Mouse (Mus musculus): ENCODE data around the gene Prrt2.

Gene Prrt2

GRCm38 (mm10) chr7:126999568-126999967 lies 21.4 kb downstream of the Prrt2 start:
- no peak for DNase-seq (ENCODE audit: low spot score)

GRCm38 (mm10) chr7:126996449-126996848 lies 24.6 kb downstream of the Prrt2 start:
- no peak for DNase-seq (ENCODE audit: low spot score)

DNA sequence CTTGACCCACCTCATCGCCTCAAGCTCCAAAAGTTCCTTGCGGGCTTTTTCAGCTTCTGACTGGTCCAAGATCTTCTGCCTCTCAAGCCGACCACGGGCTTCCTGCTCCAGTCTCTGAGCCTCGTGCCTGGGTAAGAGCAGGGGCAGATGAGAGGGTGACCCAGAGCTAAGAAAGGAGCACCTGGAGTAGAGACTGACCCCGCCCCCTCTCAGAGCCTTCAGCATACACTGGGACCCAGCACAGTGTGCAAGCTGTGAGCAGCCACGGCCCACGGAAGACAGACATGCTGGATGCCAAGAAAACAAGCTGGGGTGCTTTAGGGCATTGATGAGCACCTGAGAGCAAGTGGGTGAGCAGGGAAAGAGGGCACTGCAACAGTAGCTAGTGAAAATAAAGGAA lies 32.2 kb downstream of the Prrt2 start:
- no peak for DNase-seq (ENCODE audit: low spot score)

DNA sequence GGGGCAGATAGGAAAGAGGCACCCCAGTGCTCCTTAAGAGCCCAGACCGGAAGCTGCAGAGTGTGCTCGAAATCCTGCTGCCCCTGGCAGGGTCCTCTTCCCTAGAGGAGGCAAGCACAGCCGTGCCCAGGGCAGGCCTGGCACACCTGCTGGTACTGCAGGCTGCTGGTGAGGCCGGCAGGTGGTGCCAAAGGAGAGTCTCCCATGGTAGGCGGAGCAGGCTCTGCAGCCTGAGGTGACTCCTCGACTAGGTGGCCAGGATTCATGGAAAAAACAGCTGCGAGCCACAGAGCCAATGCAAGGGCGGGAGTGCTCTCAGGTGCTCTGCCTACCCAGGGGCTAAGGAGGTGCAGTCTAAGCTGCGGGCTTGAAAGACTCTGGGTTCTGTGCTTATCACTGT lies 34.7 kb downstream of the Prrt2 start:
- peak; percentile 6 for DNase-seq (ENCODE audit: low spot score)

- DNase-seq (ENCODE audit: low spot score) = no peak
These were observed 36.2 kb downstream of the Prrt2 start for GRCm38 (mm10) chr7:126984667-126985444.

DNA sequence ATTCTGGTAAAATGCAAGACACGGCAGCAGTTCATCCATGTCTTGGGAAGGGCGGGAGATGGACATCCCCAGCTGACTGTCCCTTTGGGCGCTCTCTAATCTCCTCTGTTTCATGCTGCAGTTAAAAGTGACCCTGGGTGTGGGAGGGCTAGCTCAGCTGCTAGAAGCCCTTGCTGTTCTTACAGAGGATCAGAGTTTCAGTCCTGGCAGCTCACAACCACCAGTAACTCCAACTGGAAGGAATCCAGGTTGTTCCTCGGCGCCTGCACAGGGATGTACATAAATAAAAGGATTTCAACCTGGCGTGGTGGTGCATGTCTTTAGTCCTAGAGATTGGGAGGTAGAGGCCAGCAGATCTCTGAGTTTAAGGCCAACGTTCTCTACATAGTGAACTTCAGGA lies 37.9 kb downstream of the Prrt2 start:
- no peak for DNase-seq (ENCODE audit: low spot score)

DNA sequence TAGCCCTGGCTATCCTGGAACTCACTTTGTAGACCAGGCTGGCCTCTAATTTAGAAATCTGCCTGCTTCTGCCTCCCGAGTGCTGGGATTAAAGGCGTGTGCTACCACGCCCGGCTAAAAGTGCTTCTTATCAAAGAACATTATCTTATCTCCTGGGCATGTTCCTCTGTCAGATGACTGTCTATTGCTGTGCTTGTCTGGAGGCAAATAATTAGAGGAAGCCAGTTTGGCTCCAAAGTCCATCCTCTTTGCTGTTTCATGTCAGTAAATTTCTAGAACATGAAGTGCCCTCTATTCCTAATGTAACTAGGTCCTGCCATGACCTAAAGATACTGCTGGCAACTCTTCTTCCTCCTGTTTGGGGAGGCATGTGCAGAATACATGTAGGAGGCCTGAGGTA lies 39.0 kb downstream of the Prrt2 start:
- DNase-seq (ENCODE audit: low spot score) = no peak

DNA sequence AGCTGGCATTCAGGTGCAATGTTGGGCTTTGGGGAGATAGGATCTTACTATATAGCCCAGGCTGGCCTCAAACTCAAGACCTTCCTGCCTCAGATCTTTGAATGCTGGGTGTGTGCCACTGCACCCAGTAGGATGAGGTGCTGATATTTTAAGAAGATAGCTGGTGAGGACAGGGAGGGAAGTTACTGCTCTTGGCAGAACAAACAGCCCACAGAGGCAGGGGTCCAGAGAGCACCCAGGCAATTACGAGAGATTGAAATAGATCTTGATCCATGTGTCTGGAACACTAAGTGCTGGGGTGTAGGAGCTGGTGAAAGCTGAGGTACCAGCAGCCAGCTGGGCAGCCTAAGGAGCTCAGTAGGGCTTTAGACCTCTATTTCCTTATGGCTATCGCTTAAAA lies 39.4 kb downstream of the Prrt2 start:
- DNase-seq (ENCODE audit: low spot score) = no peak

GRCm38 (mm10) chr7:126978841-126979240 lies 42.2 kb downstream of the Prrt2 start:
- DNase-seq (ENCODE audit: low spot score) = no peak

DNA sequence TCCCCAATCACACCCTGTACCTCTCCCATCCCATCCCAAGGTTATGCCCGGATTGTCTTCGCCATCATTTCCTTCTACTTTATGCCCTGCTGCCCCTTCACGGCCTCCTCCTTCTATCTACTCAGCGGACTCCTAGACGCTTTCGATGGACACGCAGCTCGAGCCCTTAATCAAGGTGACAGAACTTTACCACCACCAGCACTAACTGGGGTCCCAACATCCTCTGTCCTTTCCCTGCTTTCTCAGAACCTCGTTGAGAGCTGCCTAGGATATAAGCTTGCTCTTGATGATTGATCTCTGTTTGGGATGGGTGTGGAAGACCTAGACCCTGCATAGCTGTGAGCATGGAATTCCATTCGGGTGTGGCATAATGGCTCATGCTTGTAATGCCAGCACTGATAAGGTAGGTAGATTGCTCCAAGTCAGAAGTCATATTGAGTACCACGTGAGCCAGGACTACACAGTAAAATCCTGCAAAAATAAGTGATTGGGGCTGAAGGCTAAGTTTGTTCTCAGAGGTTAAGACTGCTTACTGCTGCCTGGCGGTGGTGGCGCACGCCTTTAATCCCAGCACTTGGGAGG lies 44.0 kb downstream of the Prrt2 start:
- peak; percentile 18 for DNase-seq (ENCODE audit: low spot score)

DNA sequence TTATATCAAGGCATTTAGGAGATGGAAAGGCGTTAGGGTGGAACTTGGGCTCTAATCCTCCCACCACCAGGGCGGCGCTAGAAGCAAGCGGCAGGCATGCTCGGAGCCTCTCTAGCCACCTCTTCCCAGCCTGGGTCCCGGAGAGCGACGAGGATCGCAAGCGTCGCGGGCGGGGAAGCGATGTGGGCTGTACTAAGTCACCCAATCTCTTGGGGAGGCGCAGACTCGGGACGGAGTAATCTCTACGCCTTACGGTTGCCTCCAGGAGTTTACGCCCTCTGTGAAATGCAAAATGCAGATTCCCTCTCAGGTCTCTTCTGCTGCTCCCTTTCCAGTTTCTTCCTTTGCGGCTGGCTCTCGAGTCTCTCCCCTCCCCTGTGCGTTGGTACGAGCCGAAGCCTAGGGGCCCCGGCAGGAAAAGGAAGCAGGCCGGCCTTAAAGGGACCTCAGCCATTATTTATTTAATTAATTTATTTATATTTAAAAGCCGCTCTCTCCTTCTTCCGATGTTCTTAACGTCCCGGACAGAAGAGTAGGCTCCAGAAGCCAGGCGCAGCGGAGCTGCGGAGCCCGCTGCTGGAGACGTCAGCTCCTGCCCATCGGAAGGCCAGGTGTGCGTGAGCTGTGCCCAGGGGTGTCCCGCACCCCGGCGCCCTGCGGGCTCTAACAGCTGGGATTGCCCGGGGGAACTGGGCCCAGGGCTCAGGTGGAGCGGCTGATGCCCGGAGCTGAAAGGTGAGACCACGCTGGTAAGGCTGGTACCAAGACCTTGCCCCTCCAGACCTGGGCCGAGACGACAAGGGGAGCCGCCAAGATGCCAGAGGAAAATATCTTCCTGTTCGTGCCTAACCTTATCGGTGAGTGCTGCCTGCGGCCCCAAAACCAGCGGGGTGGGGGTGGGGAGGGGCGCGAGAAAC lies 44.8 kb downstream of the Prrt2 start, which contains the start of gene Cdiptos:
Gene Cdiptos (minus strand): TSS at position 149 of the 917 bp plus-strand sequence.
- DNase-seq (ENCODE audit: low spot score) = peak; percentile 98

DNA sequence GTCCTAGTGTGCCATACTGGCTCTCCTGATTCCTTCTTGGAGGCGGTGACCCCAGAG lies 45.3 kb downstream of the Prrt2 start, which contains the start of gene Cdipt:
Gene Cdipt (plus strand): TSS at position 22 of the 57 bp plus-strand sequence.
- DNase-seq (ENCODE audit: low spot score) = no peak

DNA sequence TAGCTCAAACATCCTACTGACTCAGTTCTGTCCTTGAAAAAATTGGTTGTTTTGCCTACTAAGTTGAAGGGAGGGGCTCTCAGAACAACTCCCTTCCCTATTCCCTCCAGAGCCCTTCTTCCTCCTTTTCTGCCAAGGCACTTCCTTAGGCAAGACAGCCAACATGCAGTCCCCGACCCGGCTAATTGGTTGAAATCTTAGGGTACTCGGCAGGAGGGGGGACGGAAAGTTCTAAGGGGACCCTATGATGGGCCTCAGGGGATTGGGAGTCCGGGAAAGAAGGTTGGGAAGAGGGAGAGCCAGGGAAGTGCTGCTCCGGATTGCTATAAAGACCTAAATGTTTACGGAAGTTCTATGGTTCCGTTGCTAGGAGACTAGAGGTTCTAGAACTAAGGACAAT lies 45.5 kb downstream of the Prrt2 start:
- no peak for DNase-seq (ENCODE audit: low spot score)
